Mouse (Mus musculus): ENCODE measurements around the gene Stat4.

Gene Stat4

DNA sequence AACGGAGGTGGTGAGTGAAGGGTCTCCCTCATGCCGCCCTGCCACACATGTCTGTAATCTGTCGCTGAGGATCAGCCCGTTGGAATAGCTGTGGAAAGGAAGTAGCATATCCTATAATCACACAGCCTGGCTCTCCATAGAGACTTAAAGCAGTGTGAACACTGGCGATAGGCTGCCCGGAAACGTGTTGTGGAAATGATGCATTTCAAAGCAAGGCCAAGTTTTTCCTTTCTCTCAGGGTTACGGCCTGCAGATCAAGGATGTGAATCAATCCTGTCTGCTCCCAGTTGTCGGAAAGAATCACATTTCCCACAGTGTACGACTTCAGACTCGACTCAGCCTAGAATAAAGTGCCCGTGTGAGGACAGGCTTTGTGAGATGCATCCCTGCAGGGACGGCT, 165.4 kb downstream of the Stat4 start:
- in situ Hi-C loops (cut with MboI; ENCODE audit: low pct_unique_long_range_greater_than_20kb in 1 of 2, low sequenced_read_pairs in 2 of 2, unreplicated experiment in 1 of 2), result no loop called here

- in situ Hi-C loops (cut with MboI; ENCODE audit: low pct_unique_long_range_greater_than_20kb in 1 of 2, low sequenced_read_pairs in 2 of 2, unreplicated experiment in 1 of 2), result no loop called here
Observed at GRCm38 (mm10) chr1:52152936-52153335, 166.0 kb downstream of the Stat4 start.

DNA sequence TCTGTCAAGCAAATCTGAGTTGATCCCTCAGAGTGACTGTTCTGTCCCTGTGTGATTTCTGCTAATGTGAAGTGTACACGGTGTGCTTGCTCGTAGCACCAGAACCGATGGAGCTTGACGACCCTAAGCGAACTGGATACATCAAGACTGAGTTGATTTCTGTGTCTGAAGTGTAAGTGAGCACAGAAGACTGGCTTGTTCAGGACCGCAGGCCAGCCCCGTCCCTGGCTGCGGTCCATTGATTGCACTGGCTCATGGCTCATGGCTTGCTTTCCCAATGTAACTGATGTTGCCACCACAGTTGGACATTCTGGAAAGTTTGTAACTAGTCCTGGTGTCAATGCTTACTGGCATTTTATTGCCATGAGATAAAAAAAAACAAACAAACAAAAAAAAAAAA, 167.9 kb downstream of the Stat4 start:
- in situ Hi-C loops (cut with MboI; ENCODE audit: low pct_unique_long_range_greater_than_20kb in 1 of 2, low sequenced_read_pairs in 2 of 2, unreplicated experiment in 1 of 2), result no loop called here

GRCm38 (mm10) chr1:52156351-52156750, 169.4 kb downstream of the Stat4 start:
- in situ Hi-C loops (cut with MboI; ENCODE audit: low pct_unique_long_range_greater_than_20kb in 1 of 2, low sequenced_read_pairs in 2 of 2, unreplicated experiment in 1 of 2), result no loop called here

Measured in mouse embryonic stem cell (cell line).